Mouse (Mus musculus): Measurements from ENCODE around the gene Fam124b.

Fam124b gene

DNA sequence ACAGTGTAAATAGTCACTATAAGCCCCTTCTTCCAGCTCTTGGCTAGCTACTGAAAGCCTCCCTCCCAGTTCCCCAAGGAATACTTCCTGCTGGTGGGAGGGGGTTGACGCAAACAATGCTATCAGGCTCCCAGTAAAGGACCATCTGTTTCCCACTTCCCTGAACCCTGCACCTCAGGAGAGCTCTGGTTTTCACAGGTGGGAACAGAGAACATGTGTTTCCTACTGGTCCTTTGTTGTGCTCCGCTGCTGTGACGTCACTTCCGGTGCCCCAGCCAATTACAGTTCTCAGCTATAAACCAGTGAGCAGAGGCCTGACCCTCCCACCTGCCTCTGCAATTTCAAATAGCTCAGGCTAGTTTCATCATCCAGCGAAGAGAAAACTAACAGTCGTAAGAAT lies at the start of gene Fam124b:
Fam124b (minus strand) TSS at position 206 of the 400 bp plus-strand sequence.
- DNase-seq = no peak

DNA sequence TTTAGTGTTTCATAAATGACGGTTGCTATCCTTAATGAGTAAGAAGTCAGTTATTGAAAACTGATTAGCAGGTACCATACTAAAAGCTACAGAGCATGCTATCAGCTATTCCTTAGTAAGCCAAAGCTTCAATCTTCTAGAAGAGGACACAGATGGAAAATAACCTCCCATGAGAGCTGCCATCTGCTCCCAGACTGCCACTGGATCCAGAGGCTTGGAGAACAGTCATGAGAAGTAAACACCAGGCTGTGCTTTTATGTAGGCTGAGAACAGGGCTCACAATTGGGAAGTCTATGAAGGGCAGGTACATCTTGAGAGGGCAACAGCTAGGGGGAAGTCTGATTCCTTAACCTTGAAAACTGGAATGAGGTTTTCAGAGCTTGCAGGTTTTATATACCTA lies 42.2 kb upstream of the Fam124b start:
- DNase-seq = no peak

DNA sequence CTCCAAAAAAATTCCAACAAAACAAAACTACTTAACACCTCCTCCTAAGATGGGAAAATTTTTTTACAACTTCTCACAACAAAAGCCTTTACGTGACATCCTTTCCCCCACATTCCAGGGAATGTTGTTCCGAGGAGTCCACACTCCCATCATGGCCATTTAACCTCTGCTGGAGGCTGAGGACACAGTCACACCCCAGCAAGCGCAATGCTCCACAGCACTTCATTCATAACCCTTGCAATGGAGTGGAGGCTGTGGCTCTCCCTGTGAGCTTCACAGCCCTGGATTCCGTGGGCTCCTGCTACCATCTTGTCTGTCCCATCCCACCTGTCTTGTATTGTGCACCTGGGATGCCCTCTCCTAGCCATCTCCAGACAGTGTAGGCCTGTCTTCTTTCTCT lies 40.4 kb upstream of the Fam124b start:
- DNase-seq = no peak

DNA sequence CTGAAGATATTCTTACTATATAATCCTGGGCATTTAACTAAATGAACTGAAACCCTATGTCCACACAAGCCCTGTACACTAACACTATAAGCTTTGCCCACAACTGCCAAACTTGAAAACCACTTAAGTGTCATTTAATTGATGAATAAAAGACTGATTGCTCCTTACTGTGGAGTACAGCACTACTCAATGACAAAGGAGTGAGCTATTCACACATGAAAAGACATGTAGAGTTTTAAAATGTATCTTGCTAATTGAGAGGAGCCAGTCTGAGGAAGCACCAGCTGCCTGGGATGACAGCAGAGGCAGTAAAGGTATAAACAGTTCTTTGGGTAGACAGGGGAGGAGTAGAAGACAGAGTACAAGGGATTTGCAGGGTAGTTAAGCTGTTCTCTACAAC lies 35.0 kb upstream of the Fam124b start:
- DNase-seq = no peak

DNA sequence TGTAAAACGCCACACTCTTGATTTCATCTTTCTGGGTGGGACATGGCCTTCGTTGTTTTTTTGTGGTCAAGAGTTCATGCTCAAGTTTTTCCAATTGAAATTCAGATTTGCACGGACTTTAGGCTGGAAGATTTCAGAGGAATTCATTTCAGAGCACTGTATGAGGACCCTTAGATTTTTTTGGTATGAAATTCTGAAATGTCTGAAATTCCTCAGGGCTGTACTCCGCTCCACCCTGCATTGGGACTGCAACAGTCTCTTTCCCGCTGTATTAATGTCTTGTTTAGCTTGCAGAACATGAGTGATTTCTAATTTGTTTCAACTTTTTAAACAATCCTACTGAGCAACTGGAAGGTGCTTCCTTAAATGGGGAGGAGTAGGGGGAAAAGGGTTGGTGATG lies 32.0 kb upstream of the Fam124b start:
- no peak for DNase-seq

DNA sequence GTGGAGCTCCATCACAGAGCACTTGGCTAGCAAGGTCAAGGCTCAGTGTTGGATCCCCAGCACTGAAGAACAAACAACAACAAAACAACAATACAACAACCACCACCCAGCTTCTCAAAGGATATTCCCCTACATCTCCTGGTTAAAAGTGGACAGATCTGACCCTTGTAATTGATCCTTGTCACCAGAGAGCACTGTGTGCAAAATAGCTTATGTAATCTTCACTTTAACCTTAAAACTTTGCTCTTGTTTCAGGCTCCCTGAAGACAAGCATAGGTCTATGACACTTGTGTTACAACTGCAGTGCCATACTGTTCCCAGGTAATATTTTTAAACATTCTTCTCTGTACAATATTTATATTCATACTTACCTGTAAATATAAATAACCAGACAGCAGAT lies 28.9 kb upstream of the Fam124b start:
- DNase-seq = no peak

DNA sequence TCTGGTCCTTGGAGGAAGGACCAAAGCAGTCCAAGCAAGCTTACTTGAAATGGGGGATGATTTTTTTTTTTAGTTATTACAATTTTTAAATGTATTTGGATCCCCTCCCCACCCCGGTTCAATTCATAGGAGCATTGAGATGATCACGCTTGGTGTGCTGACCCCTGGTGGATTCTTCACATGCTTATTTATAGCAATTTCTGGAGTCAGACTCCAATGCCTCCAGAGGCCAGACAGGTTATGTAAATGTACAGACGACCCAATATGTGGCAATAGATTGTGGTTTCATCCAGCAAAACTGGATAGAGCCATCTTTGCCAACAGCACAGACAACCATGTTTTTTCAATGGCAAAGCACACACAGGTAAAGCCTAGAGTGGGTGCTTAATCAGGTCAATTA lies 25.9 kb upstream of the Fam124b start:
- no peak for DNase-seq

DNA sequence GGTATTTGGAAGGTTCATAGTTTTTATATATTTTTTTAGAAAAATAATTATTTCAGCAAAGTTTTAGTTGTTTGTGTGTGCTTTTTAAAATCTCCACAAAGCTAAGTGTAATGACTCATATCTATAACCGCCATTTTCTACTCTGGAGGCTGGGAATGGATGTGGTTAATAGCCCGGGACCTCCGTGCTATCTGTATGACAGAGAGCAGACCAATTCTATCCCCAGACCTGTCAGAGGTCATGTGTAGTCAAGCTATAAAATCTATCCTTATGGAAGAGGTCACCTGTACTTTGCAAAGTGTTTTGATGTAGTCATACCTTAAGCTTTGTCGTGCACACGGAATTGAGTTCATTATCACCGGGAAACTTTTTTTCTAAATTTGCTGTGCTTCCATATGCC lies 23.3 kb upstream of the Fam124b start:
- no peak for DNase-seq

DNA sequence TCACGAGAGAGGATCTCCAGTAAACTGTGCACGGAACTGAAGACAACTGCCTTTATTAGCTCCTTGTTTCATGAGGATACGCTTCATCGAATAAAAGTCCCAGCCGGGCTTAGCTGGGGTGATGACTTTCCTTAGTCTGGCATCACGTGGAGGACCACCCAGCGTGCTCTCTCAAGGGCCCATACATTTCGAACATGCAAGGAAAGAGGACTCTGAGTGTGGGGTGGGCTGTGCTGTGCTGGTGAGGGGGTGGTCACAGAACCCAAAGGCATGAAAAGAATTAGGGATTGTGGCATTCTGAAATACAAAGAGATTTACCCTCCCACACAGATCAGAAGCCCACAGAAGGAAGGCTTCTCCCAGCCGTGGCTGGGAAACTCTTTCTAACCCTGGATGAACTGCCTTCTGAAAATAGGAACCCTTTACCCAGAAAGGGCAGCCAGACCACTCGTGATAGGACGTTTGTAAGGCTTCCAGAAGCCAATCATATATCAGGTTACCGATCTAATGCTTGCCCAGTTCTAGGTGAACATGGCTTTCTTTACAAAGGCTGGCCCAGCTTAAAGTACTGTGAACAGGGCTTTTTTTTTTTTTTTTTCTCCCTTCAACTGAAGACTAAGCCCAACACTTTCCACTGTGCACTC lies 21.9 kb upstream of the Fam124b start:
- DNase-seq = peak; percentile 51

DNA sequence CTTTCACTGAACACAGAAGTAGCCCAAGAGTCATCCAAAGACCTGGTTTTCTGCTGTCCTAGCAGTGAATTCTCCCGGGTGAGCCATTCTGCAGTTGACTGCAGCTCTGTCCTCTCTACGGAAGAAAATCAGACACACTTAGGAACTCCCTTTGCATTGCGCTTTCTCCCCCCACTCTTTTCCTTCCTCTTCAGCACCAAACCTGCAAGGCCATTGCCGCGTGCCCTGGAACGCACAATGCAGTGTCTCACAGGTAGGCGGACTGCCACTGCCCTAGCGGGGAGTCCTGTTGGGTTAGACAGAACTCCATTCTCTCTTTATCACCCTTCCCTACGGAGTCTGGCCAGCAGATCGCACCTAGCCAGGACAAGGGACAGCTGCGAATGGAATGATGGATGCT lies 21.2 kb upstream of the Fam124b start:
- DNase-seq = no peak

DNA sequence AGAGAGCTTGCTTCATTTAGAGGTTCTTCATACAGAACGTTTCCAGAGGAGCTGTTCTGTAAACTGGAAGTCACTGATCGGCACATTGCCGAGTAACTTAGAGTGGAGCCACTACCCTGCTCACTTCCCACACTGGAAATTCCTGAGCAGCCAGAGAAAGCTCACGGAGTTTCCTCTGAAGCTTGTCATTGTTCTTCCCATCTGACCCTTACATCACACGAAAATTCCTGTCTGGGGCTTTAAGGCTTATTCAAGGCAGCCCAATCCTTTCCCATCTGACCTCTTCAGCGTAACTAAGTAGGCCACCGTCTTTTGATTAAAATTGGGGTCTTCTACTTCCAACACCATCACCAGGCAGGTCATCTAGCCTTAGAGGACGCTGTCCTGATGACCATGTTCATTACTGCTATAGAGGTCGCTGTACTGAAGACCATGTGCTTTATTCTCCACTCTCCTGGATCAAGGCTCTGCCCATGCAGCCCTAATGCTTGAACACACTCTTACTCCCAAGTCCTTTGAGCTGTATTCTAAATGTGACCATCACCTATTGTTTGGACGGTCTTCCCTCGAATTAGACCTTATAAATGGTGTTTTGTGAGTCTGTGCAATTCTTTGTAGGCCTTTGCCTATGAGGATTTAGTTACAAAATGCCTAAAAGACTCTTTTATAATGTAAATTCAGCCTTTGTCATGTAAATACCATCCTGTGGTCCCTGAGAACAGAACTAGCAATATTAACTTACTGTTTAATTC lies 18.9 kb upstream of the Fam124b start:
- no peak for DNase-seq

DNA sequence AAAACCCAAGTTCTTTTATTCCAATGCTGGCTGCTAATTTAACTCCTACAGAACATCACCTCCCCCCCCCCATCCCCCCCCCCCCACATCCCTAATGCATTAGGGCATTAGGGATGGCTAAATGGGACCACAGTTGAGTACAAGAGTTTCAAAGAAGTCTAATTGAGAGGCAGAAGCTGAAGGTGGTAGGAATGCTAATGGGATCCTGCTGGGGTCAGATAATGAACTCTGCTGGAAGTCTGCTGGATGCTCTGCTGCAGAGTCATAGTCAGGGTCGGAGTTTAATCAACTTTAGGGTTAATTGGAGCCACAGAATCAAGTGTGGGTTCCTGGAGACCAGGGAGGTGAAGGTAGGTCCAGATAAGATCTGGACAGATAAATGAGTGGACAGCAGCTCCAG lies 17.9 kb upstream of the Fam124b start:
- DNase-seq = no peak

DNA sequence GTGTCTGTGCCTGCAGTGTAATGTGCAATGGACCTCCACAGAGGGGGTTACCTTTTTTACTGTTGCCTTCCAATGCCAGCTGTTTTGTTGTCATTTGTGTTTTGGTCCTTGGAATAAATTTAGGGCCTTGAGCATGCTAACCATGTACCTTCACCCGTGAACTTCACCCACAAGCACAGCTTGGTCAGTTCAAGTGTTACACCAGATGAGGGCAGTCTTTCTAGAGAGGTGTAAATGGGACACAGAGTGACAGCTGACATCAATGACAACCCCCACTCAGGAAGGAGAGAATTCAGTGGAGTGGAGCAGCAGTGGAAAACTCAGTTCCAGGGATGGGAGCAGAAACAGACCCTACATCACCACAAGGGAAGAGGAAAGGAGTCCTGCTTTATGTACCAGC lies 12.3 kb upstream of the Fam124b start:
- DNase-seq = no peak

DNA sequence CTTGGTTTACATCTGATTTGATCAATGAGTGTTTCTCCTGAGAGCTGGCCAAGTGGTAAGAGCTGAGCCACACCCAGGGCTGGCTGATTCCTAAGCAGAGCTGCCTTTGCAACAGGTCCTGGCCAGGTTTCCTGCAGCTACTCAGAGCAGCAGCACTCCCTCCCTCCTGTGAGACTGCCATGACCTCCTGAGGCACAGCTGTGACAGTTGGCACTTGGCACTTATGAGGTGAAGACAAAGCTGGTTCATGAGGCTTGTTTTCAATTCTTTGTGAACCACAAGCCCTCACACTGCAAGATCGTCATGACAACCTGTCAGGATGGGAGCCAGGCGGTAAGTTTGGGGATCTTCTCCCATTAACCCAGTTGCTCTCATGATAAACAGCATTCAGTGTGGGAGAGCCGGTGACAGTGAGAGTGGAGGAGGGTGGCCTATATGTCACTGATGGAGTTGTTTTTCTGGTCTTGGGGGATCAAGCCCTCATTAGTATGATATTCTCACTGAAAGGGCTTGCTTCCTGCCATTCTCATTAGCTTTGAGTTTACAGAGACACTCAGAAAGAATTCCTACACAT lies 6.7 kb upstream of the Fam124b start:
- DNase-seq = peak; percentile 56

DNA sequence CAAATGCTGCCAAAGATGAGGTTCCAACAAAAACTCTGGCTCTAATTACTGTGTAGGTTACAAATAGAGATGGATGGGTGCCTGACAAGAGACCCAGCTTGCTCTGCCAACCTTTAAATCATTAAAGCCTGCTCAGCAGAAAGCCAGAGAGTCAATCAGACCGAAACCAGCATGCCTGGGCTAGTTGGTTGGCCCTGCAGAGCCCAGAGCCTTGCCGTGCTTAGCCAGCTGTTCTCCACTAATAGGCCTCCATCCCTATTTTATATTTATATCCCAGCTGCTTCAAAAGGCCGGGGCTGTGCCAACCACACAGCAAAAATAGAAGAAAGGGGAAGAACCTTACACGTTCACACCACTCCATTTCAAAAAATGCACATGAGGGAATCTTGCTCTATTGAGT lies 2.9 kb upstream of the Fam124b start:
- DNase-seq = no peak

DNA sequence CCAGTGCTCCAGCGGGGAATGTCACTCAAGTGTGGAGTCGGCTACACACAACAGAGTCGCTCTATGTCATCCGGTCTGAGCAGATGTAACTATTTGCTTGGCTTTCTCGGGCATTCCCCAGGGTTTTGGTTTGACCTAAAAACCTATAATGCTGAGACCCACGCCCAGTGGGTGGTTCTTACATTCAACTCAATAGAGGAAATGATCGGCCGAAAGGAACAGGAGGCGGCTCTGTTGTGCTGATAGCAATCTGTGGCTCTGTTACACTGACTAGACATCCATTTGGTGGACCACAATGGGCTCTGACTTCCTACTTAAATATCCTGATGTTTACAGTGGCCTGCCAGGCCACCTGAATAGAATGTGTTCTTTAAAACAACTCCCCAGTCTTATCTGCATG lies 4.4 kb downstream of the Fam124b start:
- DNase-seq = no peak

DNA sequence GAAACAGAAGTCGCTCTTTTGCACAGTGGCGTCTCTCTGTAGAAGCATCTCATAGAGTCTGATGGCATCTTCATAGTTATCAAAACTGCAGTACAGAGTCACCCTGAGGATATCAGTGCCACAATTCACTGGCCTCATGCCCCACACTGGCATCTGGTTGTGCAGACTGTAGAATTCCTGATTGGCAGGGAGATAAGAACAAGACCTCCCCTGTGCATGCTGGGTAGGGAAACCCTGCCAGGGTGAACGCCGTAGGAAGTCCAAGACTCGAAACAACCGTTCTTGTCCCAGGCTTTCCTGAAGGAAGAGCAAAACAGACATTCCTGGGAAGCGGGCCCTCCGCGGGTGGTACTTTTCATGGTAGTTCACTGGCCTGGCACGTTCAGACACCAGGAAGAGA lies 5.1 kb downstream of the Fam124b start:
- no peak for DNase-seq

DNA sequence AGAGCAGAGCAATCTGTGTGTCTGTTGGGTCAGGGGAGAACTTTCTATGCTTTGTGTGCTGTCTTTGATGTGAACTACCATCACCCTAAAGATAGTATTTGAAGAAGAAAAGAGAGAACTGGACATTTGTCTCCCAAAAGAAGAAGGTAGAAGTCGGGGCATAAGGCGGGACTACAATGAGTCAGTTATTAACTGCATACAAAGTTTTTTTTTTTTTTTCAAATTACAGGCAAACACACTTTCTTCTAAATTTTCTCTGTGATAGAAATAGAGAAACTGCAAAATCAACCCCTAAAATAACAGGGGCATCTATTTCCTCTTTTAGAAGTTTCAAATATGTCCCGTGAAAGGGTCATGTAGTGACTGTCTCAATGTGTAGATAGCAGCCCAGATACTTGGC lies 16.0 kb downstream of the Fam124b start:
- no peak for DNase-seq

DNA sequence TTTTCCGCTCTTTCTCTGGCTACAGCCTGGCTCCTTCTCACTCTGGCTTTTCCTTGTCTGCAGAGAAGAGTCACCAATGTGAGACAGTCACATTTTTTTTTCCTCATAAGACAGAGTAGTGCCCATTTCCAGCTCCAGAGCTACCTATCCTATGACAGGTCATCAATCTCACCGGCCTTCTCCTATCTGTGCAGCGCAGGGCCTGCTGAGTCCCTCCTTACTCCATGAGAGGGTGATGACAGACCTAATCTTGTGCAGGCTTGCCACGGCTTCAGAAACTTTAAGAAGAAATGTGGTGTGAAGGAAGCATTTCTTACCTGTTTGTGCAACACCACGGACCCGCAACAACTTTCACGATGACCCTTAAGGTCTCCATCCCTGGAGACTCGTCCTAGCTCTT lies 25.4 kb downstream of the Fam124b start:
- DNase-seq = no peak

DNA sequence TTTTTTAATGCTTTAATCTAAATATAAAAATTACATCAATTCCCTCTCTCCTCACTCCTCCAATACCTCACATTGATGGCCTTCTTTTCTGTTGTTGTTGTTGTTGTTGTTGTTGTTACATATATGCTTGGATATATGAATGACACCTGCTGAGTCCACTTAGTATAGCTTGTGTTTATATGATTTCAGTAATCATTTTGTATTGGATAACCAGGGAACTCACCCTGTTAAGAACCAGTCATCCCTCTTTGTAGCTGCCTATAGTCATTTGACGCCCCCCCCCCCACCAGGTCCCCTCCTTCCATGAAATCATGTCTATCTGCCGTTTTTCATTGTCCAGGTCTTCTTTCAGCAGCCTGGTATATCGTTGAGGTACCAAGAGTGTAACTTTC lies 36.9 kb downstream of the Fam124b start:
- DNase-seq = no peak

DNA sequence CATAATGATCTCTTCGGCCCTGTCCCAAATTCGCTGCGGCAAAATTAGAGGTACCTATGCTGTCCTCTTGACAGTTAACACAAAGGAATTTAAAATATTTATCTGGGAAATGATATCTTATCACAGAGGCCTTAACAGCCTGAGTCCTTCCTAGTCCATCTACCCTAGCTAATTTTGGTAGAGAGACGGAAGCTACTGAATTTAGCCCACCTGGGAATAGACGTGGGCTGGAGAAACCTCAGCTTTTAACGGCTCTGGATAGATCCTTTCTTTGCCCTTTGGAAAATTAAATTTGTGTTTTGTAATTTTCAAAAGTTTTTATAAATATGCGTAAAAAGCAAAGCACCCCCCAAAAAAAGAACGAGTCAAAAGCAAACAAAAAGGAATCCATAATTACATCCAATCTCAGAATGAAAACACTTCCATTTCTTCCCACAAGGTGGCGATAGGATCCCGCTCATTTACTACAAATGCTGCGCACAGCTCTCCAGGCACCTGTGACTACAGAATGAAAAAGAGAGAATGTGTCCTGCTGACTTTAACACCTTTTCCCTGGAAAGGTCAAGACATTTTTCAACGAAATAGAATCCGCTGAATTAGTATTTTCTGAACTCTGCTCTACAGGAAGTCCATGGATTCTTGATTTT lies 37.4 kb downstream of the Fam124b start:
- peak; percentile 71 for DNase-seq

DNA sequence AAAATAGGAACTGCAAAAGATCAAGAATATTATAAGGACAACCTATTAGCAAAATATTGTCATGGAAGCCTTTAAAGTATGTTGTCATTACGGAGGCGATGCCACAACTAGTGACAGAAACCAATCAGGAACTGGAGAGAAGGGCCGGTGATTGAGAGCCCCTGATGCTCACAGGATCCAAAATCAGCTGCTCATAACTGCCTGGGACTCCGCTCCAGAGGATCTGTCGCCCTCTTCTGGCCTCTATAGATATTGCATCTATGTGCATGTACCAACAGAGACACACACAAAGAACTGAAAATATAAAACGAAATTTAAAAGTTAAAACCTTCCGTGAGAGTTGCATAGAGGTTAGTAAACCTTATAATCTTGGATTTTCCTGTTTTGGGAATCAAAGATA lies 38.1 kb downstream of the Fam124b start:
- DNase-seq = peak; percentile 44

DNA sequence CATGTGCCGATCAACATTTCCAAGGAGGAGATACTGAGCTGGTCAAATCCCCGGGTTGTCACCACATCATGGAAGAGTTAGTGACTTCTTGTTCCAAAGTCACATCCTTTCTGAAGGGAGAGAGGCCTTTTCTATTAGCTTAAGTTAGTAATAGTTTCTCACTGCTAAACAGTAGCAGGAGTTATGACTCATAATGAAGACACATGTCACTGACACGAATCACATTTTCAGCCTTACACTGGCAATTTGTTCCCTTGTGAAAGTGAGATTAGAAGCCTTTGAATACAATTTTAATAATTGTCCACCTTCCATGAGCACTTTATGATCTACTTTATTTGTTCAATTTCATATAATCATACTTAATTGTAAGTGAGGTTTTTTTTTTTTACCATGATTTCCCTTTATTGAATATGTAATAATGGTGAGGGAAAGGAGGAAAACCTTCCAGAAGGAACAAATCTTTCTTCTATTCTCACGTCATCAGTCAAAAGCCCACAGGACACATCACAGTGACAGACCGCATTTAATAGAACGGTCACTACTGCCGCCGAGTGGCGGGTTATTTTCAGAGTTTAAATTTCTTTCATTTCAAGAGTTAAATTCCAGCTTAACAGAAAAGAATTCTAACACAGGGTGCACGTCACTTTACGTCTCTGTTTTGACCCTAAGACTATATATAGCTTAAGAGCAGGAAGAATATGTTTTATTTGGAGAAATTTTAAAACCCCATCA lies 40.5 kb downstream of the Fam124b start:
- DNase-seq = peak; percentile 32
